In genomic region chr17:62717426-62718131, GRCm38 (mm10) we compare ENCODE assay signal across 19 mouse cellular contexts.
DNase-seq lines count a peak whose midpoint lies in the region; ATAC-seq and TF ChIP-seq lines count a peak whose summit lies in the region.
"Had no signal": no experiment of that assay in that cellular context is flagged by ENCODE, and none has a peak within 500 bp of the region (broad histone marks: within the 10 kb centered on the region; RNA-seq: fewer than 3 reads in every experiment).

No protein-coding gene starts in this region.

- peaks cover 52% of the 10 kb centered on the region for H3K4me1 ChIP-seq in forebrain, embryonic 10.5 days
- H3K4me1 ChIP-seq in forebrain, embryonic 14.5 days (ENCODE audit: control insufficient read depth, insufficient read depth, low read length) = peaks cover 6% of the 10 kb centered on the region; the same call in 1 of the 2 replicates
- peaks cover 55% of the 10 kb centered on the region for H3K4me1 ChIP-seq in midbrain, embryonic 10.5 days
- no peaks in the 10 kb centered on the region for H3K4me1 ChIP-seq in midbrain, postnatal 0 days (ENCODE audit: insufficient read depth, low read length)
- H3K4me1 ChIP-seq in midbrain, embryonic 14.5 days (ENCODE audit: control insufficient read depth, insufficient read depth, low read length) = peaks cover 17% of the 10 kb centered on the region

- no peaks in the 10 kb centered on the region for H3K9me3 ChIP-seq in forebrain, embryonic 10.5 days
- no peaks in the 10 kb centered on the region for H3K9me3 ChIP-seq in forebrain, embryonic 14.5 days (replicated peaks; ENCODE audit: control insufficient read depth, low read length)
- no peaks in the 10 kb centered on the region for H3K9me3 ChIP-seq in midbrain, embryonic 10.5 days (replicated peaks)
- H3K9me3 ChIP-seq in midbrain, postnatal 0 days (ENCODE audit: low read length) = no peaks in the 10 kb centered on the region
- no peaks in the 10 kb centered on the region for H3K9me3 ChIP-seq in midbrain, embryonic 14.5 days (ENCODE audit: control insufficient read depth, low read length)
- H3K9me3 ChIP-seq: embryonic facial prominence, embryonic 15.5 days; heart, embryonic 15.5 days had no signal

- no peak overlapping the region for H3K4me2 ChIP-seq in forebrain, embryonic 14.5 days (ENCODE audit: low read length)
- H3K4me2 ChIP-seq in midbrain, postnatal 0 days (ENCODE audit: low read depth, low read length, poor library complexity, severe bottlenecking) = no peak overlapping the region
- peak overlapping the region; percentile 19 for H3K4me2 ChIP-seq in midbrain, embryonic 14.5 days (ENCODE audit: low read length)
- H3K4me2 ChIP-seq: embryonic facial prominence, embryonic 15.5 days; heart, embryonic 15.5 days had no signal

- H3K27ac ChIP-seq in forebrain, embryonic 10.5 days = 0 out of 2 replicates have a peak overlapping the region, but pooled peaks have one; percentile 48
- H3K27ac ChIP-seq in forebrain, embryonic 14.5 days (ENCODE audit: low read depth, low read length) = no peak overlapping the region
- H3K27ac ChIP-seq in midbrain, embryonic 10.5 days (replicated peaks) = 0 out of 2 replicates have a peak overlapping the region, but pooled peaks have one; percentile 18
- no peak overlapping the region for H3K27ac ChIP-seq in midbrain, postnatal 0 days (ENCODE audit: low read depth, low read length)
- no peak overlapping the region for H3K27ac ChIP-seq in midbrain, embryonic 14.5 days (replicated peaks; ENCODE audit: low read depth, low read length)
- H3K27ac ChIP-seq: embryonic facial prominence, embryonic 15.5 days; gastrocnemius, adult 2 months; heart, embryonic 15.5 days had no signal

- DNase-seq in forebrain, embryonic 10.5 days (ENCODE audit: extremely low spot score, low spot score) = no peak
- DNase-seq in forebrain, embryonic 14.5 days (ENCODE audit: low spot score) = no peak
- no peak for DNase-seq in midbrain, embryonic 10.5 days (ENCODE audit: low spot score)
- no peak for DNase-seq in midbrain, postnatal 0 days (ENCODE audit: low spot score)
- DNase-seq in midbrain, embryonic 14.5 days = peak; percentile 42
- DNase-seq in layer of hippocampus, adult 8-10 months (ENCODE audit: low spot score in 2 of 2) = no peak
- DNase-seq in lung, postnatal 25 days (ENCODE audit: low spot score) = no peak
- DNase-seq: adrenal gland, postnatal 25 days; cerebellum, adult 8-10 months; cerebellum, postnatal 36 days; embryo, embryonic 11 days; gastrocnemius, adult 2 months; heart, postnatal 36 days; kidney, adult 8-10 months; kidney, postnatal 10 days; thymus, adult 18-20 months; thymus, postnatal 36 days had no signal

- H3K4me3 ChIP-seq in forebrain, embryonic 10.5 days = no peak overlapping the region
- no peak overlapping the region for H3K4me3 ChIP-seq in forebrain, embryonic 14.5 days (ENCODE audit: low read depth, low read length)
- no peak overlapping the region for H3K4me3 ChIP-seq in midbrain, embryonic 10.5 days
- no peak overlapping the region for H3K4me3 ChIP-seq in midbrain, postnatal 0 days (ENCODE audit: low read depth, low read length)
- H3K4me3 ChIP-seq in midbrain, embryonic 14.5 days (replicated peaks; ENCODE audit: low read depth, low read length) = no peak overlapping the region
- H3K4me3 ChIP-seq: embryonic facial prominence, embryonic 15.5 days; gastrocnemius, adult 2 months; heart, embryonic 15.5 days had no signal

- 19% methylated on average over 12 of the region's 12 CpGs for WGBS in forebrain, embryonic 10.5 days
- WGBS in forebrain, embryonic 14.5 days = 9% methylated on average over 12 of the region's 12 CpGs
- WGBS in midbrain, embryonic 10.5 days = 21% methylated on average over 12 of the region's 12 CpGs
- 23% methylated on average over 12 of the region's 12 CpGs for WGBS in midbrain, postnatal 0 days
- 10% methylated on average over 12 of the region's 12 CpGs for WGBS in midbrain, embryonic 14.5 days

- H3K36me3 ChIP-seq in forebrain, embryonic 10.5 days (replicated peaks) = no peaks in the 10 kb centered on the region
- no peaks in the 10 kb centered on the region for H3K36me3 ChIP-seq in forebrain, embryonic 14.5 days (ENCODE audit: control insufficient read depth, insufficient read depth, low read length)
- H3K36me3 ChIP-seq in midbrain, embryonic 10.5 days = no peaks in the 10 kb centered on the region
- no peaks in the 10 kb centered on the region for H3K36me3 ChIP-seq in midbrain, postnatal 0 days (ENCODE audit: insufficient read depth, low read length)
- H3K36me3 ChIP-seq in midbrain, embryonic 14.5 days (ENCODE audit: control insufficient read depth, insufficient read depth, low read length) = no peaks in the 10 kb centered on the region
- H3K36me3 ChIP-seq: embryonic facial prominence, embryonic 15.5 days; heart, embryonic 15.5 days had no signal

- no peak overlapping the region for H3K9ac ChIP-seq in forebrain, embryonic 14.5 days (ENCODE audit: low read length)
- H3K9ac ChIP-seq in midbrain, postnatal 0 days (replicated peaks; ENCODE audit: low read length, poor library complexity, severe bottlenecking) = no peak overlapping the region
- H3K9ac ChIP-seq in midbrain, embryonic 14.5 days (replicated peaks; ENCODE audit: low read length) = no peak overlapping the region
- H3K9ac ChIP-seq: embryonic facial prominence, embryonic 15.5 days; heart, embryonic 15.5 days had no signal

- H3K27me3 ChIP-seq in forebrain, embryonic 10.5 days (ENCODE audit: poor library complexity, severe bottlenecking) = no peaks in the 10 kb centered on the region
- H3K27me3 ChIP-seq in forebrain, embryonic 14.5 days (replicated peaks; ENCODE audit: control insufficient read depth, insufficient read depth, low read length) = no peaks in the 10 kb centered on the region
- H3K27me3 ChIP-seq in midbrain, embryonic 10.5 days (ENCODE audit: low read depth, poor library complexity, severe bottlenecking) = no peaks in the 10 kb centered on the region
- no peaks in the 10 kb centered on the region for H3K27me3 ChIP-seq in midbrain, postnatal 0 days (ENCODE audit: insufficient read depth, low read length)
- no peaks in the 10 kb centered on the region for H3K27me3 ChIP-seq in midbrain, embryonic 14.5 days (ENCODE audit: control insufficient read depth, insufficient read depth, low read length)
- H3K27me3 ChIP-seq: embryonic facial prominence, embryonic 15.5 days; heart, embryonic 15.5 days had no signal

- ATAC-seq in forebrain, embryonic 14.5 days = no peak
- ATAC-seq in midbrain, postnatal 0 days (ENCODE audit: low FRiP score) = no peak
- peak; percentile 58; the same call in 1 of the 2 replicates for ATAC-seq in midbrain, embryonic 14.5 days (ENCODE audit: low FRiP score, low TSS enrichment)

- TF ChIP-seq CTCF in midbrain, postnatal 0 days (IDR thresholded peaks at IDR 0.05) = no peak

Comparison
In these comparisons a context has a peak if more than half of its experiments do, and no peak if none do; other contexts are left out.
1. H3K27ac ChIP-seq: peak in forebrain, embryonic 10.5 days (single experiment) and midbrain, embryonic 10.5 days (single experiment); none in forebrain, embryonic 14.5 days (single experiment), midbrain, postnatal 0 days (single experiment) and midbrain, embryonic 14.5 days (single experiment).